Mouse (Mus musculus) testis, adult 2 months (tissue): ENCODE measurements at regions not wholly inside any gene's neighbourhood (a gene's known extent, or its start where the extent isn't known, plus 50 kb on each side); places are given as distances from the start of the nearest gene placed in this dataset.

ENCODE experiments used
- CTCF ChIP-seq: fragments of 200-500 bp; IDR thresholded peaks from 2 replicates; pipeline ENCODE4 v1.5.1; 2012; ENCODE audit warnings: low read depth, mild to moderate bottlenecking, inconsistent platforms, low read length, moderate library complexity; ENCODE audit not compliant: control insufficient read depth, insufficient read depth, insufficient replicate concordance
- POLR2A ChIP-seq: fragments of 200-500 bp; IDR thresholded peaks from 2 replicates; pipeline ENCODE4 v1.6.1; 2012; ENCODE audit warnings: low read depth, mild to moderate bottlenecking, inconsistent platforms, low read length, moderate library complexity; ENCODE audit not compliant: control insufficient read depth

GRCm38 (mm10) chr9:47414350-47414988 lies 115.5 kb upstream of the Cadm1 start:
- TF ChIP-seq CTCF (no peak), POLR2A (no peak)
